8 mouse cellular contexts compared by ENCODE assay signal in the genomic region with DNA sequence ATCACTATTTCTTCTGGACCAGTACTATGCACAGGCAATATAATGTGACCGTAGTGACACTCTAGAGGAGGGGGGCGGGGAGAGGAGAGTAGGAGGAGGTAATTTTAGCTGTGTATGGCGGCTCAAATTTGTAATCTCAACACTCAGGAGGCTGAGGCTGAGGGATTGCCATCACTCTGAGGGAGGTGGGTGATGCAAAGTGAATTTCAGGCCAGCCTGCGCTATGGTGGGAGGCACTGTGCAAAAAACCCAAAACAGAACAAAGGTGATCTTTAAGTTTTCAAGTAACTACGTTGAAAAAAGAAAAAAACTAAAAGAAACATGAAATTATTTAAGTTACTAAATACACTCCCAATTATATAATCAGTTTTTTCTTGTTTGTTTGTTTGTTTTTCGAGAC. TPM values are rescaled to one million over a fixed set of nuclear protein-coding genes. Genes with fewer than 3 reads are reported as not detected.
DNase-seq lines count a peak whose midpoint lies in the region; ATAC-seq lines count a peak whose summit lies in the region.

No protein-coding gene starts in this region.

- intact Hi-C loops in heart, postnatal 10 days (cut with DNase I), result loop anchor here (1.0 to 10.0 kb wide), 4 partner anchors 22 to 142 kb away; no protein-coding TSS in a partner anchor

- peak overlapping the region; percentile 99 for H3K9ac ChIP-seq in heart, embryonic 14.5 days (ENCODE audit: low read length)
- peak overlapping the region; percentile 84; the same call in 1 of the 2 replicates for H3K9ac ChIP-seq in midbrain, embryonic 13.5 days (replicated peaks)

- H3K4me1 ChIP-seq in heart, embryonic 14.5 days (ENCODE audit: control insufficient read depth in 2 of 2, insufficient read depth in 2 of 2, low read length in 2 of 2), result peaks cover 3 to 17% of the 10 kb centered on the region in 2 experiments
- peaks cover 21% of the 10 kb centered on the region for H3K4me1 ChIP-seq in hindbrain, embryonic 10.5 days (replicated peaks)
- peaks cover 14% of the 10 kb centered on the region for H3K4me1 ChIP-seq in midbrain, embryonic 13.5 days (replicated peaks)

- DNase-seq in heart, postnatal 10 days, result no peak
- DNase-seq in MN1 (ENCODE audit: low spot score), result peak; percentile 6
- DNase-seq in hindbrain, embryonic 10.5 days (ENCODE audit: low spot score), result no peak
- DNase-seq in adrenal gland, postnatal 10 days, result no peak
- no peak for DNase-seq in layer of hippocampus, postnatal 10 days (ENCODE audit: low spot score in 2 of 2)
- DNase-seq in frontal cortex, postnatal 36 days (ENCODE audit: low spot score in 2 of 2), result no peak

- H3K27ac ChIP-seq in heart, embryonic 14.5 days (replicated peaks in 1 of 2; ENCODE audit: control insufficient read depth in 1 of 2, insufficient read depth in 1 of 2, low read depth in 2 of 2, low read length in 2 of 2), result peak overlapping the region; percentile 96 to 98
- H3K27ac ChIP-seq in hindbrain, embryonic 10.5 days, result peak overlapping the region; percentile 94
- H3K27ac ChIP-seq in midbrain, embryonic 13.5 days, result peak overlapping the region; percentile 93

- 56% methylated on average over 6 of the region's 6 CpGs for WGBS in heart, embryonic 14.5 days
- 72% methylated on average over 6 of the region's 6 CpGs for WGBS in hindbrain, embryonic 10.5 days
- WGBS in midbrain, embryonic 13.5 days, result 81% methylated on average over 6 of the region's 6 CpGs

- H3K9me3 ChIP-seq in heart, embryonic 14.5 days (ENCODE audit: control insufficient read depth, low read length), result no peaks in the 10 kb centered on the region
- H3K9me3 ChIP-seq in hindbrain, embryonic 10.5 days, result no peaks in the 10 kb centered on the region
- no peaks in the 10 kb centered on the region for H3K9me3 ChIP-seq in midbrain, embryonic 13.5 days

- no peaks in the 10 kb centered on the region for H3K27me3 ChIP-seq in heart, embryonic 14.5 days (ENCODE audit: control insufficient read depth, insufficient read depth, low read length)
- H3K27me3 ChIP-seq in hindbrain, embryonic 10.5 days (ENCODE audit: insufficient read depth, poor library complexity, severe bottlenecking), result no peaks in the 10 kb centered on the region
- H3K27me3 ChIP-seq in midbrain, embryonic 13.5 days, result no peaks in the 10 kb centered on the region

- H3K36me3 ChIP-seq in heart, embryonic 14.5 days (ENCODE audit: control insufficient read depth, insufficient read depth, low read length), result no peaks in the 10 kb centered on the region
- no peaks in the 10 kb centered on the region for H3K36me3 ChIP-seq in hindbrain, embryonic 10.5 days
- no peaks in the 10 kb centered on the region for H3K36me3 ChIP-seq in midbrain, embryonic 13.5 days

- H3K4me3 ChIP-seq in heart, embryonic 14.5 days (ENCODE audit: control insufficient read depth in 1 of 2, insufficient read depth in 1 of 2, low read depth in 1 of 2, low read length in 2 of 2), result peak overlapping the region; percentile 76 to 84
- peak overlapping the region; percentile 81 for H3K4me3 ChIP-seq in hindbrain, embryonic 10.5 days
- H3K4me3 ChIP-seq in midbrain, embryonic 13.5 days (replicated peaks), result peak overlapping the region; percentile 82

- ATAC-seq in heart, embryonic 14.5 days (ENCODE audit: insufficient number of reproducible peaks, insufficient read depth, low FRiP score, low read depth), result no peak
- no peak for ATAC-seq in midbrain, embryonic 13.5 days

- H3K4me2 ChIP-seq in heart, embryonic 14.5 days (ENCODE audit: low read length), result peak overlapping the region; percentile 60
- peak overlapping the region; percentile 48 for H3K4me2 ChIP-seq in midbrain, embryonic 13.5 days (replicated peaks)

RNA-seq across cellular contexts. Expression of gene Map4, which starts 0.5 kb away (rescaled TPM):
- 79.9 and 84.2 TPM in 2 replicates for polyA plus RNA-seq in heart, embryonic 14.5 days (2014; fragmentation: Nextera tagmentation; extraction: Ambion mirVana)
- total RNA-seq in heart, postnatal 10 days (2021), result 100 to 1,000 TPM; 294 to 310 TPM
- 71.6 and 96.3 TPM in 2 replicates for polyA plus RNA-seq in hindbrain, embryonic 10.5 days (2016; fragmentation: Nextera tagmentation; extraction: Ambion mirVana)
- polyA plus RNA-seq in midbrain, embryonic 13.5 days (2015; fragmentation: Nextera tagmentation; extraction: Ambion mirVana), result 127 and 129 TPM in 2 replicates
- total RNA-seq in adrenal gland, postnatal 10 days (2021), result 100 to 1,000 TPM in 1 of 2 experiments, 10 to 100 TPM in 1; 83.5 to 132 TPM
- total RNA-seq in layer of hippocampus, postnatal 10 days (2021), result 100 to 1,000 TPM; 616 to 624 TPM

RNA-seq across cellular contexts. Expression of gene Cdc25a, which starts 55.4 kb away (rescaled TPM):
- 14.9 and 16.4 TPM in 2 replicates for polyA plus RNA-seq in heart, embryonic 14.5 days (2014; fragmentation: Nextera tagmentation; extraction: Ambion mirVana)
- total RNA-seq in heart, postnatal 10 days (2021), result 1 to 10 TPM; 7.1 to 9.4 TPM
- polyA plus RNA-seq in hindbrain, embryonic 10.5 days (2016; fragmentation: Nextera tagmentation; extraction: Ambion mirVana), result 36.6 and 40.6 TPM in 2 replicates
- 20.2 and 23.1 TPM in 2 replicates for polyA plus RNA-seq in midbrain, embryonic 13.5 days (2015; fragmentation: Nextera tagmentation; extraction: Ambion mirVana)
- total RNA-seq in adrenal gland, postnatal 10 days (2021), result 10 to 100 TPM; 15.5 to 17.0 TPM
- total RNA-seq in layer of hippocampus, postnatal 10 days (2021), result 1 to 10 TPM; 7.4 to 8.1 TPM
